Mouse (Mus musculus) right cerebral cortex, postnatal 25 days (tissue): Measurements from ENCODE around the gene Pnpla2.
A peak's percentile ranks its signal among the peaks of the same experiment; 100 is the strongest.

Experiments
- DNase-seq: peaks from one replicate; pipeline ENCODE4 v3.0.0; 2022

Pnpla2 gene

GRCm38 (mm10) chr7:141451928-141452327 is 3.1 kb upstream of the Pnpla2 start:
- no peak for DNase-seq

GRCm38 (mm10) chr7:141453636-141454035 is 1.4 kb upstream of the Pnpla2 start:
- DNase-seq: no peak

GRCm38 (mm10) chr7:141455610-141456314 is 764 bp downstream of the Pnpla2 start:
- peak; percentile 49 for DNase-seq

GRCm38 (mm10) chr7:141456739-141457138 is 1.7 kb downstream of the Pnpla2 start:
- no peak for DNase-seq

- peak; percentile 3 for DNase-seq
These were observed 2.2 kb downstream of the Pnpla2 start for GRCm38 (mm10) chr7:141457236-141457635.

GRCm38 (mm10) chr7:141457986-141458660 is 3.1 kb downstream of the Pnpla2 start:
- DNase-seq: no peak

GRCm38 (mm10) chr7:141458661-141459060 is 3.7 kb downstream of the Pnpla2 start:
- no peak for DNase-seq

- no peak for DNase-seq
These were observed 4.3 kb downstream of the Pnpla2 start for GRCm38 (mm10) chr7:141459301-141459711.

- DNase-seq: no peak
These were observed 5.0 kb downstream of the Pnpla2 start for GRCm38 (mm10) chr7:141460001-141460390.

- DNase-seq: no peak
These were observed 5.6 kb downstream of the Pnpla2 start, which contains the start of gene Cracr2b for GRCm38 (mm10) chr7:141460391-141461113. Gene Cracr2b, plus strand, starts transcription at chr7:141461094.

GRCm38 (mm10) chr7:141461521-141462332 is 6.7 kb downstream of the Pnpla2 start:
- DNase-seq: no peak

- DNase-seq: no peak
These were observed 7.4 kb downstream of the Pnpla2 start for GRCm38 (mm10) chr7:141462333-141462821.

GRCm38 (mm10) chr7:141463824-141464602 is 9.0 kb downstream of the Pnpla2 start:
- no peak for DNase-seq

- no peak for DNase-seq
These were observed 9.7 kb downstream of the Pnpla2 start for GRCm38 (mm10) chr7:141464603-141465201.

GRCm38 (mm10) chr7:141465388-141466044 is 10.5 kb downstream of the Pnpla2 start:
- DNase-seq: no peak

GRCm38 (mm10) chr7:141466045-141466394 is 11.0 kb downstream of the Pnpla2 start:
- no peak for DNase-seq

GRCm38 (mm10) chr7:141466607-141467148 is 11.7 kb downstream of the Pnpla2 start:
- DNase-seq: no peak

- DNase-seq: peak; percentile 68
These were observed 12.4 kb downstream of the Pnpla2 start, which contains the start of gene Cd151 for GRCm38 (mm10) chr7:141467230-141468030. Gene Cd151, plus strand, starts transcription at chr7:141467392.

- no peak for DNase-seq
These were observed 13.1 kb downstream of the Pnpla2 start for GRCm38 (mm10) chr7:141468164-141468521.
